Mouse (Mus musculus) stomach, adult 2 months (tissue): Measurements from ENCODE around the gene Kmt2e. TPM values are rescaled to one million over a fixed set of nuclear protein-coding genes. Genes with fewer than 3 reads are reported as not detected.

Experiments used
- polyA plus RNA-seq: library from polyadenylated mRNA; depleted of rRNA; stranded (reverse); fragments of >200 nt; gene quantifications from 2 replicates; pipeline ENCODE4 v1.2.3, GENCODE M21; 2012; rRNA removed

Gene Kmt2e
- 4.4 and 6.9 TPM in 2 replicates for polyA plus RNA-seq

DNA sequence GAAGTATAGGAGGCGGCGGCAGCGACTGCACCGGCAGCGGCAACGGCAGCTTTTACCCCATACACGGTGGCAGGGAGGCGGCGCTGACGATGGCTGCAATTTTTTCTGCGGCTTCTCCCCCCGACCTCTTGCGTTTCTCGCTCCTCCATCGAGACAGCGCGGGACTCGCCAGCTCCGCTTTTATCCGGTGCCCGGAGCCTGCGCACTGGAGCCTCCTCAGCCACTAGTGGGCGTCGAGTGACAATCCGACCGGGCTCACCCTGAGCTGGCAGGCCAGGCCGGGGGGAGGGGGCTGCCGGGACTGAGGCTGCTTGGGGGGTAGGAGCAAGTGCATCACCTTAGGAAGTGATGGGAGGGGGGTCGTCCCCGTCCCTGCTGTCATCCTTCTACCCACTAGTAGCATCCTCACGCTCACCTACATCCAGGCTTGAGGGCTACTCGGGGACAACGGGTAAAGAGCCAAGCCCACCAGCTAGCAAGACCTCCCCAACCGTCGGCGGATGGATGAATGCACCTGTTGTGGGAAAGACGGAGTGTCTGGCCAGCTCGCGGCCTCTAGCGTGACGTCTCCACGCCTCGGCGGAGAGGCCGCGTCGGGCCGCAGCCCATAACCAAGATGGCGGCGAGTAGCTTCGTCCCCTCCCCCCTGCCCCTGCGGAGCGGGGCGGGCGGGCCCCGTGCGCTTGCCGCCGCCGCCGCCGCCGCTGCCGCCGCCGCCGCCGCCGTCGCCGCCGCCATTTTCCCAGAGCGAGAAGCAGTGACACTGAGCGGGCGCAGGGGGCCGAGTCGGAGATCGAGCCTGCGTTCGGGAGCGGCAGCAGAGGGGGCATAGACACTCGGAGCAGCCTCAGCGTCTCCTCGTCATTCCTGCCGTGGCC, at the start of gene Kmt2e:
TSS of gene Kmt2e (plus strand) at position 722 of the 878 bp plus-strand sequence.

